Mouse (Mus musculus) regulatory T cell (primary cell): ENCODE results near the gene Agtrap.

Source experiments
- in situ Hi-C: fragments of 300-600 bp; cut with MboI, MseI; formaldehyde crosslinking; loops from one replicate; pipeline ENCODE4 v1.15.1; 2025; ENCODE audit warnings: high pct_unique_total_duplicates

The Agtrap gene

DNA sequence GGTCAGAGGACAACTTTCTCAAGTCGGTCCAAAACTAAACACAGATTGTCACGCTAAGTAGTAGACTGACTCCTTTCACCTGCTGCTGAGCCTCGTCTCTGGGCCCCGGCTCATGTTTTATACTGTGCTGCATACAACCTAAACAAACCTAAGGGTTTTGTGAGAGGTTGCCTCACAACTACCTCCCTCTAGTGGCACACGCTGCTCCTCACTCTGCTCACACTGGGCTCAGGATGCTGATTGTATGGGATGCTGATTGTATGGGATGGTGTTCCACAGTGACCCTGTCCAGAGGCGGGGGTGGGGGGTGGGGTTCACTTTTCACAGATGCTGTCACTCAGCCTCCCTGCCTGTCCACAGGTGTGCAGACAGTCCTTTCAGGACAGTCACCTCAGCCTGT lies 8.6 kb downstream of the Agtrap start:
- in situ Hi-C loops = no loop called here

DNA sequence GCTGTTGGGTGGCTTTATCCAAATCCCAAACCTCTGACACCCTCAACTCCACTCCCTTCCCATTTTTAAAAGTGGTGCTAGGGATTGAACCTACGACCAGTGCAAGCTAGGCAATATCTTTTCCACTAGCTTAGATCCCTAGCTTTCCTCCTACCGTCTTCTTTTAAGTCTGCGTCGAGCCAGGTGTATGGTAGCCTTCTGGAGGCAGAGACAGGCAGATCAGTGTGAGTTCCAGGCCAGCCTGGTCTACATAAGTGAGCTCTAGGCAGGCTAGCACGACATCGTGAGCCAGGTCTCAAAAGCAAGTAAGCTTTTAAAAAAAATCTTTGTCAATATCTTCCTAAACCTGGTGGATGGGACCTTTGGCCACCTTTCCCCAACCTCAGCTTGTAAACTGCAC lies 11.9 kb downstream of the Agtrap start:
- in situ Hi-C loops = no loop called here

- in situ Hi-C loops = no loop called here
Measured at GRCm38 (mm10) chr4:148075259-148075658, 12.6 kb downstream of the Agtrap start.

DNA sequence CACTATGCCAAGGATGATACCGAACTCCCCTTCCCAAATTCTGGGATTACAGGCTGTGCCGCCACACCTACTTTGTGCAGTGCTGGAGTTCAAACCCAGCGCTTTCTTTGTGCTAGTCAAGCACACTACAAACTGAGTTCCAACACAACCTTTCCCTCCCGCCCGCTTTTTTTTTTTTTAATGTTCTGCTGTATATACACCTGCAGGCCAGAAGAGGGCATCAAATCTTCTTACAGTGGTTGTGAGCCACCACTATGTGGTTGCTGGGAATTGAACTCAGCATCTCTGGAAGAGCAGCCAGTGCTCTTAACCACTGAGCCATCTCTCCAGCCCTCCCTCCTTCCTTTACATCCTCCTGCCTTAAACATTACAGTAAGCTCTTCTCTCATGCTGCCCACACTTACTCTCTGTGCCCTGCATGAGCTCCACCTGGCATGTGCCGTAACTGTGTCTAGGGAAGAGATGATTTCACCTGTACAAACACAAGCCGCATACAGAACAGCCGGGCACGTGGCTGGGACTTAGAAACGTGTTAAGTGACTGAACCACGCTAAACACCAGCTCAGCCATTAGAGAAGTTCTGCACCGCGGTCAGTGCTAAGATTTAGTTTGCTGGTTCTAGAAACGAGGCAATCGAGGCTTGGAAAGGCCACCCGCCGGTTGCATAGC lies 13.2 kb downstream of the Agtrap start:
- in situ Hi-C loops = no loop called here

GRCm38 (mm10) chr4:148071508-148071907 lies 16.3 kb downstream of the Agtrap start:
- in situ Hi-C loops = no loop called here

GRCm38 (mm10) chr4:148069602-148070218 lies 18.1 kb downstream of the Agtrap start:
- in situ Hi-C loops = no loop called here

GRCm38 (mm10) chr4:148067346-148067745 lies 20.5 kb downstream of the Agtrap start:
- in situ Hi-C loops = no loop called here

DNA sequence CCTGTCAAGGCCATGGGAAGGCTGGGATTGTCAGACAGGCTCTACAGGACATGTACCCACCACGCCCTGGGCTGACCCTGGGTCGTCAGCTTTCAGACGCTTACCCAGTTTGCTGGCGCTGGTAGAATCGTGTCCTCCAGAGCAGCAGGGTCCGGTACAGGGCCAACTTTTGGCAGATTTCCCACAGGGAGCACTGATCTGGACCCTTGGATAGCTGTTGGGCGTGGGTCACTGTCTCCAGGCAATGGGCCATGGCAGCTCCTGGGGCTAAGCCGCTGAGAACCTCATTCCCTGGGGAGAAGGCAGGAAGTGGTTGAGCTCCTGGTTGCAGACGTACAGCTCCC lies 21.5 kb downstream of the Agtrap start:
- in situ Hi-C loops = no loop called here

GRCm38 (mm10) chr4:148065702-148066400 lies 22.0 kb downstream of the Agtrap start:
- in situ Hi-C loops = no loop called here

- in situ Hi-C loops = no loop called here
Measured at GRCm38 (mm10) chr4:148061086-148061480, 26.7 kb downstream of the Agtrap start.

DNA sequence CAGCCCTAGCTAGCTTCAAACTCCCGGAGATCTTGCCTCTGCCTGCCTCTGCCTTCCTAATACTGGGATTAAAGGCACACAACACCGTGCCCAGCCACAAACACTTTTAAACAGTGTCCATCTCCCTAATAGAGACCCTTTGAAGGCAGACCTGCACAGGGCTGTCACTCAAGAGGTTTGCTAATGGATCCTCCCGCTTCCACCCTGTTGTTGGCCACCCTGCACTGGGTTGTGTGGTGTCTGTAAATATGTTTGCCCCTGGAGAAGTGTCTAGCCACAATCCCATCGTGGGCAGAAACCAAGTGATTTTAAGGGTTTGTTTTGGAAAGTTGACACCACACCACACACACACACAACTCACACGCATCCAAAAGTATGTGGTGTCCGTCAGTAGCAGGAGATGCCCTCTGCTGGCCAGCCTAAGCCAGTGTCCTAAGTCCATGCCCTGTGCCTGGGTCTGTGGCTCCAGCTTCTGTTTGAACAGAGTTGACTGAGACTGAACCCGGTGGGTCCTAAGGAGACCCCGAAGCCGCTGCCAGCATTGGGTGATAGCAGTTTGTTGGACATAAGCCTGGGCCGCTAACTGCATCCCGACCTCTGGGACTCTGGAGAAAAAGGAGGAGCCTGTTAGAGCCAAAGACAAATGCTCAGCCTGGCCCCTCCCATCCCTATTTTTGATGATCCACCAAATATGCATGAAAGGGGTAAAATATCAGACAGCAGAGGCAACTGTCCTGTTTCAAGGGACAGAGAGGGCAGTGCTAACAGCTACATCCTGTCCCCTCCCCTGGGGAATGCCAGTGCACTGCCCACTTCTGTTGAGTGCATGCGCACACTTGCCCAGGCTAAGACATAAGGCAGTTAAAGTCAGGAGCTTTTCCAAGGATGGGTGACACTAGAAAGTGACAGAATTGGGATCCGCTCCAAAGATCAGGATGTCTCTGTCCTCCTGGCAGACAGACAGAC lies 27.4 kb downstream of the Agtrap start:
- in situ Hi-C loops = no loop called here

GRCm38 (mm10) chr4:148058993-148059392 lies 28.8 kb downstream of the Agtrap start:
- in situ Hi-C loops = no loop called here

DNA sequence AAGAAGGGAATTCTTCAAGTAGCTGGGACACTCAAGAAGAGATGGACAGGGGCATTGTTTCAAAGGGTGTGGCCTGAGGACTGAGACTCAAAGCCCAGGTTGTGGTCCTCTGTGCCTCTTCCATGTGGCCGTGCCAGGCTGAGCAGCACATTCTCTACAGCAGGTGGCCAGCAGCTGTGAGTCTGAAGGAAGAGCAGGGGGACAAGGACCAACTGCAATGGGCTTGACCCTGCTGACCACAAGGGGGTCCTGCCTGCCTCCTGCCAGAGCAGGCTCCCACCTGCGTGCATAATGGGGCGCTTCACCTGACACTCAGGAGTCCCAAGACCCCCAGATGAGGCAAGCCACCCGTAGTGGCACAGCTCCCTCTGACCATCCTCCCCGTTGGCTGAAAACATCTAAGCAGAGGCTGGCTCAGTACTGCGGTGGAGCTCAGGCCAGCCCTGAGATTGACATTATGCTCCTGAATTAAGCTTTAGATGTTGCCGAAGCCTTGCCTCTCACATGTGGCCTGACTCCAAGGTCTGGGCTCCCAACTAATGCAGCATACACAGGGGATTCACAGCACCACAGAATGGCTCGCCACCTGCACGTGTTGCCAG lies 29.5 kb downstream of the Agtrap start:
- in situ Hi-C loops = no loop called here

DNA sequence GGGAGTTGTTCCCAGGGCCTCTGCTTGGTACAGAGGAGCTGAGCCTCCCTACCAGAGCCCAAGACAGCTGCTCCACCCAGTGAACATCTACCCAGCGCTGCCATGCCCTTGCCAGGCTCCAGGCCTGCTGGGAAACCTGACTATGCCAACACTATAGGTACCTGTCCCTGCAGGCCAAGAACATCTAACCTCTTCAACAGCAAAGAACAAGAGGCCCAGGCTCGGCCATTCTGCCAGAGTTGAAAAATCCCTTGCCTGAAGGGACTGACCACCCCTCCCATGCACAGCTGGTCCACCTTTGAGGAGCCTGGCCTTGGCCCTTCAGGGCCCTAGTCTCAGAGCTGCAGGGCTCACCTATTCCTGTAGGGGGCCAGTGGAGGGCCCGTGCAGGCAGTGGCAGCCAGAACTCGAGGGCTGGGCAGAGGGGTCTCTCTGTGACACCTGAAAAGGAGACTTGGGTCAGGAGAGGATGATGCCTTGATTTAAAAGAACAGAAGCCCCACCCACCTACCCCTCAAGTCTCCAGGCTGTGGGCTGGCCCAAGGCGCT lies 30.1 kb downstream of the Agtrap start:
- in situ Hi-C loops = no loop called here

DNA sequence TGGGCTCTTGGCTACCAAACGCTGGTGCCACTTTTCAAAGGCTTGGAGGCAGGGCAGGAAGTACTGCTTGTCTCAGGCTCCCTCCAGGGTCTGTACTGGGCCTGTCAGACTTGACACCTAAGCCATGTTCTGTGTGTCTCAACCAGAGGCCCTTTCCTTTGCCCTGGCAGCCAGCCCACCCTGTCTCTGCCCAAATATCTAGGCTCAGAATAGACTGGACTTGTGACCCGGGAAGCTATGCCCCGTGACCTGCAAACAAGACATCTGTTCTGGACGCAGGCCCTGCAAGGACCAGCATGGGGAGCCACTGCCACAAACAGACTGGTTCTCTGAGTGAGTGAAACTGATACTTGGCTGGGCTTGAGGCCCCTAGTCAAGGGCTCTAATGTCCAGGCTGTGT lies 31.0 kb downstream of the Agtrap start:
- in situ Hi-C loops = no loop called here

DNA sequence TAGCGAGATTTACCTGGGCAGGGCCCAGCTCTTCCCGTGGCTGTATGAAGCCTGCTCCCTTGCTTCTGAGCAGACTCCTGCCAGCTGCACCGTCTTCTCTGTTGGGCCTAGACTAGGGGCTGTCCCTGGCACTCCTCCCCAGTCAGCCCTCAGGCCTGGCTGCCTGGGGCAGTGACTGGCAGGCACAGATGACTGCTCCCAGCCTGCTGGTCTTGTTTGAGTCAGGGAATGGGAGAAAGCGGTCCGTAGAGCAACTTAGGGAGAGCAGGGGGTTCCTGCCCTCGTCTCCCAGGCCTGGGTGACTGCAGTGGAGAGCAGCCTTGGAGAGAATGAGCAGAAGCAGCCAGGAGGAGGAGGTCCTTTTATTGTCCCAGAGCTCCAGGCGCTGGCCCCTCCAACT lies 31.6 kb downstream of the Agtrap start:
- in situ Hi-C loops = no loop called here

- in situ Hi-C loops = no loop called here
Measured at GRCm38 (mm10) chr4:148054961-148055695, 32.7 kb downstream of the Agtrap start.

DNA sequence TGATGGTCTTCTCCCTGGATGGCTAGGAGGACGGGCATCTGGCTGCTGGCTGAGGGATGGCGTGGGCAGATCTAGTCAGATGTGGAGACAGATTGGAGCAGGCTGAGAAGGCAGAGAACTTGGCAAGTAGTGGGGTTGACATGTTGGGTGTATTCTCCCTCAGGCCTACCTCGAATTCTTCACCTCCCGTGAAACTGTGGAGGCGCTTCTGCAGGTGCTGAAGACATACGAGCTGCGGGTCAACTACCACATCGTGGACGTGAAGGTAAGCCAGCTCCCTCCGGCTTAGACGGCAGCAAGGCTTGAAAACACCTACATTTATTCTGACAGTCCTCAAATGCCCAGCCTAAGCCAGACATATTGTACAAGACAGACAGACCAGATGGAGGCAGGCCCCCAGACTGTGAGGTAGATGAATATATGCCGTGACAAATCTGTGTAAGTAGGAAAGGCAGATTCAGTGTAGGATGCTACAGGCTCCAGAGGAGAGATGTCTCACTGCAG lies 34.4 kb downstream of the Agtrap start:
- in situ Hi-C loops = no loop called here

DNA sequence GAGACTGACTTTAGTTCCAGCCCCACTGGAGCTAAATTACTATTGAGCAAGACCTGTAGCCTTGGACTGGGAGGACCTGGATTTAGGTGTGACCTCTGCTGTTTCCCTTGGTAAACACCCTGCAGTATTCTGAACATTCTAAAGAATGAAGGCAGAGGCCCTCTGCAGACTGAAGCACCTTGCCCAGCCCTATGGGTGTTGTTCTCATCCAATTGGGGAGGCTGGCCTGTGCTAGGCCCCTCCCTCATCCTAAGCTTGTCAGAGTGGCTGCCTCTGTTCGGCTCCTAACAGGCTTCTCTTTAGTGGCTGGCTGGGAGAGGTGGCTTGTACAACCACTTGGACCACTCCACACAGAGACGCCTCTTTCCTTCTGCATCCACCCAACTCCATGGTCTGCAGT lies 34.9 kb downstream of the Agtrap start:
- in situ Hi-C loops = no loop called here

DNA sequence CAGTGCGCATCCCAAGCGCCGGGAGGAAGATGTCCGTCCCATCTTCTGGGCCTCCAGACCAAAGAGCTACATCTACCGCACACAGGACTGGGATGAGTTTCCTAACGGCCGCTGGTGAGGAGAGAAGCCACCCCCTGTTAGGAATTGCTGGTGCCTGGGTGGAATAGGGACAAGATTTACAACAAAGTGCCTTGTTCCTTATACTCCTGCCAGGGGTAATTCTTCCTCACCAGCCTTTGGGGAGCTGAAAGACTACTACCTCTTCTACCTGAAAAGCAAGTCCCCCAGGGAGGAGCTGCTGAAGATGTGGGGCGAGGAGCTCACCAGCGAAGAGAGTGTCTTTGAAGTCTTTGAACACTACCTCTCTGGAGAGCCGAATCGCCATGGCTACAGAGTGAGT lies 35.9 kb downstream of the Agtrap start:
- in situ Hi-C loops = no loop called here
